8 mouse cellular contexts compared by ENCODE assay signal in the genomic region with DNA sequence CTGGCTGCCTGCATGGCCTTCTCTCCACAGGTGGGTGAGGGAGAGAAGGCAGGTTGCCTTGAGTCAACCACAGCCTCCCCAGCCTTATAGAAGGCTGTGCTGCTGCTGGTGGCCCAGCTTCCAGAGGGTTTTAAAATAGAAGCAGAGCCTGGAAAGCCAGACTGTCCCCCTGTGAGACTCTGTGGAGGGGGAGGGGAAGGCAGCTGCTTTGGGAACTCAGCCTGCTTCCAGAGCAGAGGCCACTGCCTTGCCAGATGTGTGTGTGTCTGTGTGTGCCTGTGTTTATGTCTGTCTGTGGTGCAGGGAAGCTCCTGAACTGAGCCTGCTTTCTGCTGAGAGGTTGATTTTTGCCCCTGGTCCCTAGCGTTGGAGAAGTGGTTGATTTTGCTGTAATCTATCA. TPM values are rescaled to one million over a fixed set of nuclear protein-coding genes. Genes with fewer than 3 reads are reported as not detected.
DNase-seq lines count a peak whose midpoint lies in the region; ATAC-seq and TF ChIP-seq lines count a peak whose summit lies in the region.

No protein-coding gene starts in this region.

- no peak overlapping the region; the same call in 1 of the 2 replicates for H3K4me3 ChIP-seq in layer of hippocampus, adult 2 months
- no peak overlapping the region for H3K4me3 ChIP-seq in embryonic facial prominence, embryonic 11.5 days (ENCODE audit: low read depth, low read length)
- H3K4me3 ChIP-seq in heart, embryonic 14.5 days (ENCODE audit: control insufficient read depth in 1 of 2, insufficient read depth in 1 of 2, low read depth in 1 of 2, low read length in 2 of 2), result peak overlapping the region in 1 of 2 experiments; percentile 16; a peak in 1 of 4 replicates
- no peak overlapping the region for H3K4me3 ChIP-seq in liver, adult 2 months (ENCODE audit: insufficient read depth, low read depth, low read length)
- no peak overlapping the region for H3K4me3 ChIP-seq in stomach, postnatal 0 days (ENCODE audit: low read depth, low read length)

- no peak for TF ChIP-seq CTCF in layer of hippocampus, adult 2 months (conservative IDR thresholded peaks at IDR 0.05)
- no peak for TF ChIP-seq CTCF in liver, adult 2 months (IDR thresholded peaks at IDR 0.05; ENCODE audit: low read depth, low read length)
- no peak for TF ChIP-seq CTCF in stomach, postnatal 0 days (IDR thresholded peaks at IDR 0.05; ENCODE audit: low read depth)

- H3K9me3 ChIP-seq in embryonic facial prominence, embryonic 11.5 days (replicated peaks; ENCODE audit: control insufficient read depth, low read length), result no peaks in the 10 kb centered on the region
- no peaks in the 10 kb centered on the region for H3K9me3 ChIP-seq in heart, embryonic 14.5 days (ENCODE audit: control insufficient read depth, low read length)
- H3K9me3 ChIP-seq in stomach, postnatal 0 days (ENCODE audit: control insufficient read depth, low read length), result no peaks in the 10 kb centered on the region

- no peak overlapping the region for H3K4me2 ChIP-seq in embryonic facial prominence, embryonic 11.5 days (ENCODE audit: low read depth, low read length)
- H3K4me2 ChIP-seq in heart, embryonic 14.5 days (ENCODE audit: low read length), result peak overlapping the region; percentile 92
- H3K4me2 ChIP-seq in stomach, postnatal 0 days (replicated peaks; ENCODE audit: low read depth), result no peak overlapping the region; the same call in 1 of the 2 replicates

- no peak for TF ChIP-seq POLR2A in liver, adult 2 months (IDR thresholded peaks at IDR 0.05; ENCODE audit: extremely low read depth, insufficient read depth, low read length)

- no peak for TF ChIP-seq EP300 in stomach, postnatal 0 days (optimal IDR thresholded peaks at IDR 0.05)

- H3K27me3 ChIP-seq in embryonic facial prominence, embryonic 11.5 days (ENCODE audit: control insufficient read depth, insufficient read depth, low read length), result no peaks in the 10 kb centered on the region
- no peaks in the 10 kb centered on the region for H3K27me3 ChIP-seq in heart, embryonic 14.5 days (ENCODE audit: control insufficient read depth, insufficient read depth, low read length)
- H3K27me3 ChIP-seq in liver, adult 2 months (ENCODE audit: control insufficient read depth, insufficient read depth, low read length), result no peaks in the 10 kb centered on the region
- no peaks in the 10 kb centered on the region for H3K27me3 ChIP-seq in stomach, postnatal 0 days (ENCODE audit: control insufficient read depth, insufficient read depth, low read length)

- H3K27ac ChIP-seq in layer of hippocampus, adult 2 months, result peak overlapping the region; percentile 79
- no peak overlapping the region for H3K27ac ChIP-seq in embryonic facial prominence, embryonic 11.5 days (replicated peaks; ENCODE audit: low read depth, low read length)
- H3K27ac ChIP-seq in heart, embryonic 14.5 days (replicated peaks in 1 of 2; ENCODE audit: control insufficient read depth in 1 of 2, insufficient read depth in 1 of 2, low read depth in 2 of 2, low read length in 2 of 2), result peak overlapping the region; percentile 91 to 93
- peak overlapping the region; percentile 27 for H3K27ac ChIP-seq in liver, adult 2 months (replicated peaks; ENCODE audit: insufficient read depth, low read depth, low read length)
- peak overlapping the region; percentile 35; the same call in 1 of the 2 replicates for H3K27ac ChIP-seq in stomach, postnatal 0 days (replicated peaks)

- 66% methylated on average over 1 of the region's 1 CpGs for WGBS in embryonic facial prominence, embryonic 11.5 days
- WGBS in heart, embryonic 14.5 days, result 54% methylated on average over 1 of the region's 1 CpGs
- 13% methylated on average over 1 of the region's 1 CpGs for WGBS in liver, adult 2 months
- WGBS in stomach, postnatal 0 days, result 32% methylated on average over 1 of the region's 1 CpGs

- no peak for ATAC-seq in embryonic facial prominence, embryonic 11.5 days (replicated peaks; ENCODE audit: insufficient number of reproducible peaks, low FRiP score, low TSS enrichment, low read depth)
- peak; percentile 4; the same call in 1 of the 2 replicates for ATAC-seq in heart, embryonic 14.5 days (ENCODE audit: insufficient number of reproducible peaks, insufficient read depth, low FRiP score, low read depth)
- ATAC-seq in stomach, postnatal 0 days (ENCODE audit: low FRiP score, low TSS enrichment), result no peak
- no peak for ATAC-seq in granulocyte monocyte progenitor cell, adult 5-6 weeks (replicated peaks; ENCODE audit: poor library complexity, severe bottlenecking)

- H3K79me2 ChIP-seq in liver, adult 2 months (ENCODE audit: control insufficient read depth, insufficient read depth, low read length), result peaks cover 64% of the 10 kb centered on the region

- no peak overlapping the region for H3K9ac ChIP-seq in embryonic facial prominence, embryonic 11.5 days (replicated peaks; ENCODE audit: low read length)
- peak overlapping the region; percentile 69 for H3K9ac ChIP-seq in heart, embryonic 14.5 days (ENCODE audit: low read length)
- peak overlapping the region; percentile 37; the same call in 1 of the 2 replicates for H3K9ac ChIP-seq in liver, adult 2 months (ENCODE audit: low read depth, low read length)
- H3K9ac ChIP-seq in stomach, postnatal 0 days (ENCODE audit: low read length), result 0 out of 2 replicates have a peak overlapping the region, but pooled peaks have one; percentile 0

- peaks cover 2% of the 10 kb centered on the region; the same call in 1 of the 2 replicates for H3K4me1 ChIP-seq in embryonic facial prominence, embryonic 11.5 days (ENCODE audit: control insufficient read depth, insufficient read depth, low read length)
- H3K4me1 ChIP-seq in heart, embryonic 14.5 days (ENCODE audit: control insufficient read depth in 2 of 2, insufficient read depth in 2 of 2, low read length in 2 of 2), result peaks cover 34 to 77% of the 10 kb centered on the region in 2 experiments
- peaks cover 34% of the 10 kb centered on the region for H3K4me1 ChIP-seq in liver, adult 2 months (ENCODE audit: control insufficient read depth, insufficient read depth, low read length)
- H3K4me1 ChIP-seq in stomach, postnatal 0 days (replicated peaks; ENCODE audit: control insufficient read depth, insufficient read depth), result peaks cover 10% of the 10 kb centered on the region

- DNase-seq in layer of hippocampus, adult 2 months (ENCODE audit: low spot score in 2 of 2), result peak; percentile 35 to 63
- no peak for DNase-seq in layer of hippocampus, postnatal 14 days (ENCODE audit: low spot score in 2 of 2)
- DNase-seq in embryonic facial prominence, embryonic 11.5 days (ENCODE audit: low spot score), result peak; percentile 60
- DNase-seq in liver, adult 2 months (ENCODE audit: extremely low read depth, low read depth, low spot score), result no peak
- DNase-seq in stomach, postnatal 0 days (ENCODE audit: low spot score), result no peak
- DNase-seq in ovary, postnatal 36 days (ENCODE audit: low spot score), result no peak

- no peaks in the 10 kb centered on the region for H3K36me3 ChIP-seq in embryonic facial prominence, embryonic 11.5 days (replicated peaks; ENCODE audit: control insufficient read depth, insufficient read depth, low read depth, low read length)
- H3K36me3 ChIP-seq in heart, embryonic 14.5 days (ENCODE audit: control insufficient read depth, insufficient read depth, low read length), result peaks cover 8% of the 10 kb centered on the region
- no peaks in the 10 kb centered on the region for H3K36me3 ChIP-seq in liver, adult 2 months (ENCODE audit: control insufficient read depth, insufficient read depth, low read length)
- no peaks in the 10 kb centered on the region for H3K36me3 ChIP-seq in stomach, postnatal 0 days (ENCODE audit: control insufficient read depth, insufficient read depth, low read length)

RNA-seq across cellular contexts. Expression of a gene that starts 4.5 kb away (rescaled TPM):
- 100 to 1,000 TPM; 513 to 524 TPM for total RNA-seq in layer of hippocampus, adult 2 months (2021)
- total RNA-seq in layer of hippocampus, postnatal 14 days (2021), result 100 to 1,000 TPM; 564 to 569 TPM
- polyA plus RNA-seq in embryonic facial prominence, embryonic 11.5 days (2014; fragmentation: Nextera tagmentation; extraction: Ambion mirVana), result 219 and 222 TPM in 2 replicates
- polyA plus RNA-seq in heart, embryonic 14.5 days (2014; fragmentation: Nextera tagmentation; extraction: Ambion mirVana), result 409 and 422 TPM in 2 replicates
- total RNA-seq in liver, adult 2 months (2014; rRNA removed), result 213 and 220 TPM in 2 replicates
- polyA plus RNA-seq in liver, adult 2 months (2012; rRNA removed), result 71.7 and 75.9 TPM in 2 replicates
- 189 and 193 TPM in 2 replicates for polyA plus RNA-seq in stomach, postnatal 0 days (2015; fragmentation: Nextera tagmentation; extraction: Ambion mirVana)
- total RNA-seq in granulocyte monocyte progenitor cell, adult 5-6 weeks (2014; fragmentation: Nextera tagmentation), result 126 and 132 TPM in 2 replicates
- 205 and 244 TPM in 2 replicates for total RNA-seq in granulocyte monocyte progenitor cell, adult 5-6 weeks (2017)

RNA-seq across cellular contexts. Expression of a gene that starts 31.1 kb away (rescaled TPM):
- 10 to 100 TPM; 61.3 to 65.5 TPM for total RNA-seq in layer of hippocampus, adult 2 months (2021)
- 10 to 100 TPM; 82.2 to 82.4 TPM for total RNA-seq in layer of hippocampus, postnatal 14 days (2021)
- 201 and 202 TPM in 2 replicates for polyA plus RNA-seq in embryonic facial prominence, embryonic 11.5 days (2014; fragmentation: Nextera tagmentation; extraction: Ambion mirVana)
- polyA plus RNA-seq in heart, embryonic 14.5 days (2014; fragmentation: Nextera tagmentation; extraction: Ambion mirVana), result 227 and 235 TPM in 2 replicates
- total RNA-seq in liver, adult 2 months (2014; rRNA removed), result 110 and 121 TPM in 2 replicates
- 111 and 123 TPM in 2 replicates for polyA plus RNA-seq in liver, adult 2 months (2012; rRNA removed)
- 104 and 115 TPM in 2 replicates for polyA plus RNA-seq in stomach, postnatal 0 days (2015; fragmentation: Nextera tagmentation; extraction: Ambion mirVana)
- total RNA-seq in granulocyte monocyte progenitor cell, adult 5-6 weeks (2014; fragmentation: Nextera tagmentation), result 90.0 and 106 TPM in 2 replicates
- total RNA-seq in granulocyte monocyte progenitor cell, adult 5-6 weeks (2017), result 82.7 and 86.4 TPM in 2 replicates

Comparison
In these comparisons a context has a peak if more than half of its experiments do, and no peak if none do; other contexts are left out.
1. DNase-seq: peak in layer of hippocampus, adult 2 months (2 of 2) and embryonic facial prominence, embryonic 11.5 days (single experiment); none in layer of hippocampus, postnatal 14 days (0 of 2), liver, adult 2 months (single experiment), stomach, postnatal 0 days (single experiment) and ovary, postnatal 36 days (single experiment).